Mouse (Mus musculus): ENCODE measurements around the gene Unc13d.
"Not testable (repeated sequence)": the region's sequence is repeated elsewhere in the genome, so short reads cannot be mapped to it uniquely, and the experiment has no call there.

The Unc13d gene

DNA sequence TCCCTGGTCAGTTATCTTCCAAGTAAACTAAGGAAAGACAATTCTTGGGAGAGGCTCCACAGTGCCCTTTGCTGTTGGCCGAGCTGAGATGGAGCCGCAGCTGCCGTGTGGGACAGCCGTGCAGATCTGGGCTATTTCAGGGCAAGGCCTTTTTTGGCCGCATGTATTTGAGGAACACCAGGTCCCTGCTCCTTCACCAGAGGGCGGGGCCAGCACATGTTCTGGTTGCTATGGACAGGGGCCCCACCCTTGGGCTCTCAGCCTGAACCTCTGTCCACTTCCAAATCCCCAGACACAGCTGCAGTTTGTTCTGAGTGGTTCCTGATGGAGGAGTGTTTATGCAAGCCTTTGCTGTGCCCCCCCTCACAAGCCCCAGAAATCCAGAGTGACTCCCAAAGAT lies 22.6 kb upstream of the Unc13d start:
- DNase-seq (ENCODE audit: extremely low read depth, low read depth) = no peak

DNA sequence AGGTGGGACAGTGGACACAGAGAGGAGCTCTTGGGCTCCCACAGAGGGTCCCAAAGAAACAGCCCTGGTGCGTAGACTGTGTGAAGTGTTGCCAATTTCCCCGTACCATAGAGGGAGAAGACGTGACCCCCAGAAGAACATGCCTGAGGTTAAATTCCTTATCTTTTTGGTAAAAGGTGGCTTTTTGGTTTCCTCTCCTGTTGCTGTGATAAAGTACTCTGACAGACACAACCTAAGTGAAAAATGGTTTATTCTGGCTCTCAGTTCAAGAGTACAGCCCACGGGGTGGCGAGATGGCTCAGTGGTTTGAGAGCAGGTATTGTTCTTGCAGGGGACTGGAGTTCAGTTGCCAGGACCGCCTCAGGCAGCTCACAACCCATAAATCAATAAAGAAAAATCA lies 21.7 kb upstream of the Unc13d start:
- DNase-seq (ENCODE audit: extremely low read depth, low read depth) = no peak

DNA sequence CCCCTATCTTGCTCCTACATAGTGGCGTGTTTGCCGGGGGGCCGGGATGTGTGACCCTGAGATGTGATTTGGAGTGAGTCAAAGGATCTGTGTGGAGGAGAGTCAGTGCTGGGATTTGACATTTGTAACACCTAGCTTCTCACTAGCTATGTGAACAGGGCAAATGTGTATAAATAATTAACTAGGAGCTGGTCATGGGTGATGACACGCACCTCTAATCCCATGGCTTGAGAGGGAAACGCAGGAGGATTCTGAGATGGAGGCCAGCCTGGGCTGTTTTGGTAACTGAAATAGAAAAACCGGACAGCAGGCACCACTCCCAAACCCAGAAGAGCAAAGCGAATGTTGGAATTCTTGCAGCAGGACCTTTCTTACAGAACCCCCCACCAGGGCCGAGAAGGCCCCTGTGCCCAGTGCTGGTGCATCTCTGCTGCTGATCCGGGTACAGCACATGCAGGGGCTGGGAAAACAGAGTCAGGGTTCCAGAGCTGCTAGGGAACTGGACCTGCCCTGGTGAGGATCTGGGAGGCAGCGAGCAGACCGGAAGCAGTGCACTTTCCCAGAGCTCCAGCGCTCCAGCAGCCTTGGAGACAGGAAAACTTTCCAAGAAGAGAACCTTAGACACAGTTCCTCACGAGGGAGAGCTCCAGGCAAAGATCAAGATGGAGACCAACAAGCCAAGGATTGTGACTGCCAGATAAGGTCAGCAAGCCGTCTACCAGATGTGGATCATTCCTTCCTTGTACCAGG lies 21.1 kb upstream of the Unc13d start:
- no peak for DNase-seq (ENCODE audit: extremely low read depth, low read depth)

DNA sequence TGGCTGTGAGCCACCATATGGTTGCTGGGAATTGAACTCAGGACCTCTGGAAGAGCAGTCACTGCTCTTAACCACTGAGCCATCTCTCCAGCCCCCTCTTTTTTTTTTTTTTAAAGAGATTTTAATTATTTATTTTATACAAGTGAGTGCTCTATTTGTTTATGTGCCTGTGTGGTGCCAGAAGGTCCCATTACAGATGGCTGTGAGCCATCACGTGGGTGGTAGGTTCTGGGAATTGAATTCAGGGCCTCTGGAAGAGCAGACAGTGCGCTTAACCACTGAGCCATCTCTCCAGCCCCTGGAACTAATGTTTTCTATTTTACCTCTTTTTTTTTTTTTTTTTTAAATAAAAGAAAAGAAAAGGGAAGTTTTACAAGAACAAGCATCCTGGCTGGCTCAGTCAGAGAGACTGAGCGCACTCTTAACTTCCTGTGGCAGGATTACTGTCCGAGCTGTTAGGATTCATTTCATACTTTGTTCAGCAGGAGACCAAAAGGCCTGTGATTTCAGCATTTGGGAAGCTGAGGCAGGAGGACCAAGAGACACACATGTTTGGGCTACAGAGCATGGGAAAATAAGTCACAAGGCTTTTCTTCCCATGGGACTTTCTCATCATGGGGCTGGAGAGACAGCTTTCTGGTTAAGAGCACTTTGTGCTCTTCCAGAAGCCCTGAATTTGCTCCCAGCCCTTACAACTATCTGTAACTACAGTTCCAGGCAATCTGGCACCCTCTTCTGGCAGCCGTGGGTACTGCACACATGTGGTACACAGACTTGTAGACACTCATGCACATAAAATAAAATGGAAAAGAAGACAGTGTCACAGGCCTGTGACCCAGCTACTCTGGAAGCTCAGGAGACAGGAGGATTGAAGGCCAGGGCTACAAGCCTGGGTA lies 18.7 kb upstream of the Unc13d start:
- no peak for DNase-seq (ENCODE audit: extremely low read depth, low read depth)

DNA sequence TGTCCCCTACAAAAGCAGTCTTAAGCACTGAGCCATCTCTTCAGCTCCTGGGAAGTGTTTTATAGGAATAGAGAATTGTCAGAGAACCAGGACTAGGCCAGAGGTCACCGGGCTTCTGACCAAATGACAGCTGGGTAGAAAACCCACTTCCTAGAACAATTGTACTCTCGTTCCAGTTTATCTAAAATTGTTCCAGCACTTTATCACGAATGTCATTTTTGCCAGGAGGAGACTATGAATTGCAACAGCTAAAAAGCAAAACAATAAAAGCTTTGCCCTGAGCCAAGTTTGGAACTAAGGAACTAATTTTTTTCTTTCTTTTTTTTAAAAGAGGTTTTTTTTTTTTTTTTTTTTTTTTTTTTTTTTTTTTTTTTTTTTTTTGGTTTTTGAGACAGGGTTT lies 17.8 kb upstream of the Unc13d start:
- no peak for DNase-seq (ENCODE audit: extremely low read depth, low read depth)

DNA sequence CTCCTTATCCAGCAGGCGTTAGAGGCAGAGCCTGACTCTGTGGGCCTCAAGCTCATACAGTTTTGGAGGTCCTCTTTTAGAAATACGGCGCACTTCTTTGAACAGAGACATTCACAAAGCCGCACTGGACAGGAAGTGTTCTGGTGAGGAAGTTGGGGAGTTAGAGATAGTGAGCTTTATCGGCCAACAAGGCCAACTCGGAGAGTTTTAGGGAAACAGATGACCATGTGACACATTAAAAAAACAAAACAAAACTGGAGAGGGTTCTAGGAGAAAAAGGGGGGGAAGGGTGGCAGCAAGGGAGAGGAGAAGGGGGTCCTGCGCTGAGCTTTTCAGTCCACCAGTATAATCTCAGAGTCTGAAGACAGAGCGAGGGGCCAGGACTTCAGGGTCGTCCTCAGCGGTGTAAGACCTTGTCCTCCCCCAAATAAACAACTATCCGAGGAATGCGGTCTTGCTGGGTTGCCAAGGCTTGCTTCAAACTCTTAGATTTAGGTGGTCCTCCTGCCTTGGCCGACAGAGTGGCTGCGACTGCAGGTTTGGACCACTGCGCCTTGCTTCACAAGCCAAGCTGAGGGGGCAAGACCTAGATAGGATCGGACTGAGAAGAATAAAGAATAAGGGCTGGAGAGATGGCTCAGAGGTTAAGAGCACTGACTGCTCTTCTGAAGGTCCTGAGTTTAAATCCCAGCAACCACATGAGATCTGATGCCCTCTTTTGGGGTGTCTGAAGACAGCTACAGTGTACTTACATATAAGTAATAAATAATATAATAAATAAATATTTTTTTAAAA lies 16.2 kb upstream of the Unc13d start:
- peak; percentile 92 for DNase-seq (ENCODE audit: extremely low read depth, low read depth)

DNA sequence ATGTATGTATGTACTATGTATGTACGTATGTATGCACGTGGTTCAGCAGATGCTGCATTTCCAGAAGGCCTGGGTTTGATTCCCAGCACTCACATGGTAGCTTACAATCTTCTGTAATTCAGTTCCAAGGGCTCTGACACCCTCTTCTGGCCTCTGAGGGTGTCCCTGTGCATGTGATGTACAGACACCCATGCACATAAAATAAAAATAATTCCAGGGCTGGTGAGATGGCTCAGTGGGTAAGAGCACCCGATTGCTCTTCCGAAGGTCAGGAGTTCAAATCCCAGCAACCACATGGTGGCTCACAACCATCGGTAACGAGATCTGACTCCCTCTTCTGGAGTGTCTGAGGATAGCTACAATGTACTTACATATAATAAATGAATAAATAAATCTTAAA lies 15.2 kb upstream of the Unc13d start:
- not testable (repeated sequence) for DNase-seq (ENCODE audit: extremely low read depth, low read depth)

DNA sequence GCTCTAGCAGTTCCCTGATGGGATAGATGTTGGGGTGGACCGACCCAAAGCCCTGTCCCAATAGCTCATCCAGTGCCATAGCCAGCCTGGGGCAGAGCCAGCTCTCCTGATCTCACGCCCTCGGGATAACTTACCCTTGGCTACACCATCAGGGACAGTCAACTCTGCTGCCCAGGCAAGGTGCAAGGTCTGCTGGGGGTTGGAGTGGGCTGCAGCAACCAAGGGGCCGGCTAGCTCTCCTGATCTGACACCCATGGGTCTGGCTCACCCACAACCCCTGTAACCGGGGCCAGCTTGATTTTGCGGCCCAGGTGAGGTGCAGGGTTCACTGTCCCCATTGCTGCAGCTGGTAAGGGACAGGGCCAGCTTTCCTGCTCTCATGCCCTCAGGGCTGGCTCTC lies 13.8 kb upstream of the Unc13d start:
- DNase-seq (ENCODE audit: extremely low read depth, low read depth) = no peak

DNA sequence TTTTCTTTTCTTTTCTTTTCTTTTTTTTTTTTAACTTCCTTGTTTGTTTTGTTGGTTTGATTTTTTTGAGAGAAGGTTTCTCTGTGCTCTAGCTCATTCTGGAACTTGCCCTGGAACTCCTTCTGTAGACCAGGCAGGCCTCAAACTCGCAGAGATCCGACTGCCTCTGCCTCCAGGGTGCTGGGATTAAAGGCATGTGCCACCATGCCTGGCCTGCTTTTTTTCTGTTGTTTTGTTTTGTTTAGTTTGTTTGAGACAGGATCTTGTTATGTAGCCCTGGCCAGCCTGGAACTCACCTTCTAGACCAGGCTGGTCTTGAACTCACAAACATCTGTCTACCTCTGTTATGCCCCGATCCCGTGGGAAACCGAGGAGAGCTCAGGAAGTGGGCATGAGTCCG lies 11.8 kb upstream of the Unc13d start:
- no peak for DNase-seq (ENCODE audit: extremely low read depth, low read depth)

DNA sequence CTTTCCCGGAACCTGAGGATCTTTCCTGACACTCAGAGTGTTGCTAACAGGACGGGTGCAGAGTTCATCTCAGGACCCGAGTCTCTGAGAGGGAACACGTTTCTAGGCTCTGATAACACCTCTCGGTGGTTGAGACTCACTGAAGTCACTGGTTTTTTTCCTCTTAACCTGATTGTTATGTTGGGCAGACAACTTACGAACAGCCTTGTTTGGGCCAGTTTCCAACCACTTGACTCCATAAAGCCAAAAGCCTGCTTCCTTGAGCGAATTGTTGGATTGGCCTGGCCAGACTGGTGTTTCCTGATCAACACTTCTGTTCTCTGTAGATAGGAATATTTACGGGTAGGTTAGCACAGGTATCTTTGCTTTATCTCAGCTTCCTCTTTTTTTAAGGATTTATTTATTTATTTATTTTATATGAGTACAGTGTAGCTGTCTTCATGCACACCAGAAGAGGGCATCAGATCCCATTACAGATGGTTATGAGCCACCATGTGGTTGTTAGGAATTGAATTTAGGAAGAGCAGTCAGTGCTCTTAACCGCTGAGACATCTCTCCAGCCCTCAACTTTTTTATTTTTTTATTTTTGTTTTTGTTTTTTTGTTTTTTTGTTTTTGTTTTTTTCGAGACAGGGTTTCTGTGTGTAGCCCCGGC lies 11.1 kb upstream of the Unc13d start:
- DNase-seq (ENCODE audit: extremely low read depth, low read depth) = peak; percentile 93

DNA sequence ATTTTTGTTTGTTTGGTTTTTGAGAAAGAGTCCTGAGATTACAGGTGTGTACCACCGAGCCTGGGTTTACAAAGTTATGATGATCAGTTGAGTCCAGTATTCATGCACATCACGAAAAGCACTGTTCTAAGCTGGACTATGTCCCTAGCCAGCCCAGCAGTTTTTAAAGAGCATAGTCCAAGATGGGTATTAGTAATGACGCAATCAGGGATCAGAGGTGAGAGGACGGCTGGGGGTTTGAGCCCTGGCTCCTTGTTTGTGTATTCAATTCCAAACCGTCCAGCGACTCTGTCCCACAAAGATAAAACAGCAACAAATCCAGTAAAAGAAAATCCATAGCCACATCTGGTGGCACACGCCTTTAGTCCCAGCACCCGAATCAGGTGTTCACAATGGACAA lies 10.4 kb upstream of the Unc13d start:
- no peak for DNase-seq (ENCODE audit: extremely low read depth, low read depth)

DNA sequence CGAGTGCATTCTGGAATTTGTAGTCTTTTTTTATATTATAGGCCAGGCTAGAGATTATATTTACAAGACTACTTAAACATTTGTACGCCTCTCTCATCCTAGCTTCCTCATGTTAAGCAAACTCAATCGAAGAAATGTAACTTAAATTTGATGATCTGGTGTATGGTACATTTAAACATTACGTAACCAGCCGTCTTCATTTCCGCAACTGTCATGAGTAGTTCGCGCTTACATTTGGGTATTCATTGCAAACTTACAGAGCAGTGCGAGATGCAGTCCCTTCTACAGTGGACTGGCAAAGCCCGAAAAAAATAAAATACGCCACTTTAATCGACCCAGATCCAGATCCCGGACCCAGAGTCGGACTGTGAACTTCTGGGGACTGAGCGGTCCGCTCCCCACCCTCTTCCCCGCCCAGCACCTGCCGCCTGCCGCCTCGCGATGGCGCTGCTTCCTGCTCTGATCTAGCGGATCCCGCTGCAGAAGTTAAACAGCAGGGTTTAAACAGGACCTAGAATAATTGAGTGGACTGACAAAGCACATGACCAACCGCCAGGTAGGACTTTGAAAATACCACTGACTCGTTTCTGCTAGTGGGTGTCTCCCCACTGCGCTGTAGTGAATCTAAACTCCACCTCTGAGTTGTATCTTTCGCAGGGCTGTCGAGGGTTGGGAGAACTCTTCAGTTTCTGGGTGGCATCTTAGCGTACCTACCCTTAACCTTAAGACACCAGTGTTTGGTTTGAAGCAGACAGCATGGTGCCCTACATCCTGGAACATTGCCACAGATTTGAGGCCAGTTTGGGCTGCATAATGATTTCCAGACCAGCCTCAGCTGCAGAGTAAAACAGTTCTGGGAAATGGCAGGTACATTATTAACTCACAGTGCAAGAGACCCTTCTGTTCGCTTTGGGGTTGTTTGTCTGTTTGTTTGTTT lies 9.7 kb upstream of the Unc13d start:
- DNase-seq (ENCODE audit: extremely low read depth, low read depth) = no peak

DNA sequence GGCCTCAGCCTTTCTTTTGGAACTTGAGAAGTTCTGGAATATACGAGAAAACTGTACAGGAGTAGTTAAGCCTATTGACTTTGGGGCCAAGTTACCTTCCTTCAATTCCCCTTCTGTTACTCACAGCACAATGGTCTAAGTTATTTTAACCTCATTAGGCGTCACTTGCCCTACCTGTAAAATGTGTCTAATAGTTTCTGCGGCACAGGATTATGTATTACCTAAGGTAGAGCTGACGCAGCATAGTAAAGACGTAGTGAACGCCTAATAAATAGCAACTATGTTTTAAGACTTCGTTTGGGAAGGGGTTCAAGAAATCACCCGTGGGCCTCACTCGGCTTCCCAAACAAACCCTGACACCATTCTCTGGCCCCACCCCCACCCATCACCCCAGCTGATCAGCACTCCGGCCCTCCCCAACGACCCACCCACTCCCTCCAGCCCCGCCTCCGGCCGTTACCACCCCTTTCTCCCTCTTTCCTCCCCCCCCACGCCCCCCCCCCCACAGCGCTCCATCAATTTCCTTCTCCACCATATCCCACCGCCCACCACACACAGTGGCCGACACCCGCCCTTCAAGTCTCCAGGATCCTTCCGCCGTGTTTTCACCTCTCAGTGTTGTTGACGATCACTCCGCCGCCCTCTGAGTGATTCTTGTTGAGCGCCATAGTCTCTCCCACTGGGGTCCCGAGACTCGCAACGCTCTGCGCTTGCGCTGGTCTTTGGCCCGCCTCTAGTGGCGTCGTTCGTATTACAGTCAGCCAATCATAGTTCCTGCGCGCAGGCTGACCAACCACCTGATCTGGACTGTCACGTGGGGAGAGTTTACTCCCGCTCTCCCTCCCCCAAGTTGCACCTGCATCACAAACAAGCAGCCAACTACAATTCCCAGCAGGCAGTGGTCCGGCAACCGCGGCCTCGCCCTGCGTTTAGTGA lies 8.8 kb upstream of the Unc13d start, which contains the start of gene Wbp2:
Gene Wbp2 (minus strand): TSS at position 738 of the 936 bp plus-strand sequence.
- peak; percentile 99 for DNase-seq (ENCODE audit: extremely low read depth, low read depth)

DNA sequence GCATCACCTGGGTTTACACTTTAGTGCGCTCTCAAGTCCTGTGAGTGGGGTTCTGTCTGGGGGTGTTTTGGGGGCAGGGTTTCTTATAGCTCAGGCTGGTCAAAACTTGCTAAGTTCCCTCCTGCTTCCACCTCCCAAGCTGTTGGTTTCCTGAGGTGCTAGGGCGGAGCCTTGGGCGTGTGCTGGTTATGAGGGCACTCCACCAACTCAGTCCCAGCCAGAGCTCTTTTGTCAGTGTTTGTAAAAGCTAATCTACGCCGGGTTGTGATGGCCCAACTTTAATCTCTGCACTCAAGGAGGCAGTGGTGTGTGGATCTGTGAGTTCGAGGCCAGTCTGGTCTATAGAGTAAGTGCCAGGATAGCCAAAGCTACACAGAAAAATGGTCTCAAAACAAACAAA lies 6.4 kb upstream of the Unc13d start:
- DNase-seq (ENCODE audit: extremely low read depth, low read depth) = no peak

DNA sequence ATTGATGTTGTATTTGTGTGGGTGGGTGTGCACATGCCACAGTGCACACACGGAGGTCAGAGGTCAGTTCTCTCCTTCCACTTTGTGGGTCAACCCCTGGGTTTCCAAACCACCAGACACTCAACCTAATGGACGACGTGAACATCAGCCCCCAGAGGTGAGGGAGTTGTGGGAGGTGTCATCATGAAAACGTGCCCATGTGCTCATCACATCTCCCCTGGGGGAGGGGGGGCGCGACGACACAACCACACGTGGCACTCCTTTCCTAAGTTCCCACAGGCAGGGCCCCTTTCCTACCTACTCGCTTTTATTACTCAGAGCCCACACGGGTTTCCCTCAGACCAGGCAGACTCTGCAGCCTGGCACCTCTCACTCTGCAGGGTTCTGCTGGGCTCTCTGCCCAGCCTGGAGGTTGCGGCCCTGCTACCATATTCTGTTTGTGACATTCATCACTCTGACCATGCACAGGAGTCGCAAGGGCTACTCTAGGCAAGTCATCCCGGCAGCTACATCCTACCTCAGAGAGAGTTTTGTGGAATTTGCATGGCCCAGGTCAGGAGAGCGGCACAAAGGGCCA lies 5.4 kb upstream of the Unc13d start:
- no peak for DNase-seq (ENCODE audit: extremely low read depth, low read depth)

DNA sequence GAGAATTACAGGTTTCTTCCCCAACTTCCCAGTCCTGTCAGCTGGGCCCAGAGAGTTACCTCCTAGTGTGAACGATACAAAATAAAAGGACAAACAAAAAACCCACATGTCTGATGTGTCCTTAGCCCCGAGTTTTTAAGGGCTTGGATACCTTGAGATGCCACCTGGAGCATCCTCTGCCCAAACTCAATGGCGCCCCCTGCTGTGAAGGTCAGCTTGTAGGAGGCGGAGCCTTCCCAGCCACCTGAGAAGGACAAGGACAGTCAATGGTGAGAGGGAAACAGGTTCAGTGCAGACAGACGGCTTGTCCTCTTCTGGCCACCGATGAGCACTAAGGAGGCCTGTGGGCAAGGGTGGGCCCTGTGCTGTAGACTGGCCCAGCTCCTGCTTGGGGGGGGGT lies 3.3 kb upstream of the Unc13d start:
- no peak for DNase-seq (ENCODE audit: extremely low read depth, low read depth)

DNA sequence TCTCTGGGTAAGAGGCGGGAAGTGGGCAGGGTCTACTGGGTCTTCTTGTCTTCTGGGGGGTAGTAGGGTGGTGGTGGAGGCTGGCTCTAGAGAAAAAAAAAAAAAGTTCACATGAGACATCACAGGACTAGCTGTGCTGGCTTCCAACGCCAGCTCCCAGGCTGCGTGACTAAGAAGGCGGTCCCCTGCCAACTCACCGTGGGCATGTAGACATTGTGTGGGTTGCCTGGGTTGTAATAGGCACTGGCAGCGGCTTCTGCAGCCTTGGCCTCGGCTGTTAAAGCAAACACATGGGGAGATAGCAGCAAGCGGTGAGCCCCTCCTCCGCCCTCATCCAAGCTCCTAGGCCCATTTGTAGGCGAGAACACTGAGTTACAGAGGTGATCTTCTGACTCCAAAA lies 1.8 kb upstream of the Unc13d start:
- DNase-seq (ENCODE audit: extremely low read depth, low read depth) = no peak

DNA sequence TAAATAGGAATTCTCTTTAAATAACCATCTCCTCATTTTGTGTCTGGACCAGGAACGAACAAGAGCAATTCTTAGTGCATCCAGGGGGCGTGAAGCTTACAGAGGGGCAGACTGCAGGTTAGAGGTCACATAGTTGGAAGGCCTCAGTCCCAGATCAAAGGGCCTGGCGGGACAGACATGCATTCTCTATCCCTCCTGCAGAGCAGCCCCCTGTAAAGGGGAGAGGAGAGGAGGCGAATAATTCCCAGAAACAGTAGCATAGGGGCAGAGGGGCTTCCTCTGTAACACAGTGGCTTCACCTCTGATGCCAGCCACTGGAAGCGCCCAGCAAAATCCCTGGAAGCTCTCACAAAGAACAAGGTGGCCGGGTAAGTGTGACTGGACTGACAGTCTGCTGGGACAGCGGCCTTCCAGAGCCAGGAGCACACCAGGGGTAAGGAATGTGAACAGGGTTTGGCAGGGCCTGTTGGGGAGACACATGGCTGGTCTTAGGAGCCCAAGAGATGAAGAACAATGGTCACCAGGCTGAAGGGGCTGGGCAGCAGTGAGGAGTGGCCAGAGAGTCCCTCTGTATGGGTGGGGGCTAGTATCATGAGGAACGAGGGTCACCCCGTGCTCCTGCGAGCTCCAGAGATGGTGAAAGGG lies 1.0 kb upstream of the Unc13d start:
- DNase-seq (ENCODE audit: extremely low read depth, low read depth) = no peak
